Mouse (Mus musculus) neural tube, embryonic 15.5 days (tissue): ENCODE data around the gene Prdx2. TPM values are rescaled to one million over a fixed set of nuclear protein-coding genes. Genes with fewer than 3 reads are reported as not detected.
A peak's percentile ranks its signal among the peaks of the same experiment; 100 is the strongest.

Experiments used
- ATAC-seq: fragments of 200-750 bp; cut with Nextera tagmentation; 2 replicates; pipeline ENCODE4 v1.8.0; 2017; ENCODE audit warnings: mild to moderate bottlenecking, moderate TSS enrichment, moderate library complexity; ENCODE audit not compliant: low FRiP score
- H3K27ac ChIP-seq: fragments of 300-500 bp; sonication (generic); replicated peaks from 2 replicates; pipeline ENCODE4 v1.5.1; 2015; ENCODE audit warnings: mild to moderate bottlenecking, inconsistent platforms
- H3K27me3 ChIP-seq: fragments of 300-500 bp; sonication (generic); replicated peaks from 2 replicates; pipeline ENCODE4 v1.6.1; 2015; ENCODE audit warnings: inconsistent platforms
- H3K36me3 ChIP-seq: fragments of 300-500 bp; sonication (generic); 2 replicates; pipeline ENCODE4 v1.6.1; 2015; ENCODE audit warnings: inconsistent platforms
- H3K4me1 ChIP-seq: fragments of 300-500 bp; sonication (generic); 2 replicates; pipeline ENCODE4 v1.6.1; 2015; ENCODE audit warnings: inconsistent platforms
- H3K4me2 ChIP-seq: fragments of 300-500 bp; sonication (generic); 2 replicates; pipeline ENCODE4 v1.6.1; 2015; ENCODE audit warnings: inconsistent platforms, mild to moderate bottlenecking, moderate library complexity
- H3K4me3 ChIP-seq: fragments of 300-500 bp; sonication (generic); replicated peaks from 2 replicates; pipeline ENCODE4 v1.5.1; 2015; ENCODE audit warnings: mild to moderate bottlenecking, inconsistent platforms
- H3K9ac ChIP-seq: fragments of 300-500 bp; sonication (generic); replicated peaks from 2 replicates; pipeline ENCODE4 v1.6.1; 2015; ENCODE audit warnings: mild to moderate bottlenecking, inconsistent platforms
- H3K9me3 ChIP-seq: fragments of 300-500 bp; sonication (generic); replicated peaks from 2 replicates; pipeline ENCODE4 v1.6.1; 2016; ENCODE audit warnings: inconsistent platforms
- WGBS: fragments of 180-500 bp; shearing (Covaris S2); methylation state at CpG from one replicate; pipeline ENCODE4 v1.1.7; 2015; ENCODE audit warnings: mixed read lengths; 5-methylcytosine and 5-hydroxymethylcytosine counted together
- polyA plus RNA-seq: library from polyadenylated mRNA; unstranded; fragments of >200 nt; fragmentation: Nextera tagmentation; extraction: Ambion mirVana; gene quantifications from 2 replicates; pipeline ENCODE4 v1.2.1, GENCODE M21; 2015

Gene Prdx2
- polyA plus RNA-seq, 1 experiment from 2014 or later = 1,070 TPM

DNA sequence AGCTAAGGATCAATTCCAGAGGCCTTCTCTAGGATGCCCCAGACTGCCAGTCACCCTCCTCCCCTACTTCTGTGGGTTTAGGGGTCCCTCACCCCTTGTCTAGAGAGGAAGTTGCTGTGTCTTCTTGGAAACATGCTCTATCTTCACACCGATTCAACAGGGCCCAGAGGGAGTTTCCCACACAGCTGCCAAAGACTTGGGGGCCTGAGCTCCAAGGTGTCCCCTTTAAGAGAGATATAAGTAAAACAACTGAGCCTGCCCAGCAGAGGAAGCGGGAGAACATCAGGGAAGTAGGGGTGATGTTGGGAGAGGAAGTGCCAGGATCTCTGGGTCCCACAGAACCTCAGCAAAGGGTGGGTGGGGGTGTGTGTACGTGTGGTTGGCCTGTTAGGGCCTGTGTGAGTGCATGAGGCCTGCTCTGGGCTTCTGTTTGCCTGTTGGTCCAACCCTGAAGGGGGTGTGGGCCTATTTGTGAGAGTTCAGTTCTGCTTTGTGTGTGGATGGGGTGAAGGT, 13.2 kb downstream of the Prdx2 start:
- Histone ChIP-seq H3K4me1 (peaks cover 64% of the 10 kb centered on the region), H3K4me2 (no peak overlapping the region), H3K9ac (no peak overlapping the region), H3K36me3 (no peaks in the 10 kb centered on the region), H3K27ac (no peak overlapping the region), H3K9me3 (no peaks in the 10 kb centered on the region), H3K4me3 (no peak overlapping the region), H3K27me3 (peaks cover 11% of the 10 kb centered on the region)
- no peak for ATAC-seq
- 72% methylated on average over 3 of the region's 3 CpGs for WGBS

DNA sequence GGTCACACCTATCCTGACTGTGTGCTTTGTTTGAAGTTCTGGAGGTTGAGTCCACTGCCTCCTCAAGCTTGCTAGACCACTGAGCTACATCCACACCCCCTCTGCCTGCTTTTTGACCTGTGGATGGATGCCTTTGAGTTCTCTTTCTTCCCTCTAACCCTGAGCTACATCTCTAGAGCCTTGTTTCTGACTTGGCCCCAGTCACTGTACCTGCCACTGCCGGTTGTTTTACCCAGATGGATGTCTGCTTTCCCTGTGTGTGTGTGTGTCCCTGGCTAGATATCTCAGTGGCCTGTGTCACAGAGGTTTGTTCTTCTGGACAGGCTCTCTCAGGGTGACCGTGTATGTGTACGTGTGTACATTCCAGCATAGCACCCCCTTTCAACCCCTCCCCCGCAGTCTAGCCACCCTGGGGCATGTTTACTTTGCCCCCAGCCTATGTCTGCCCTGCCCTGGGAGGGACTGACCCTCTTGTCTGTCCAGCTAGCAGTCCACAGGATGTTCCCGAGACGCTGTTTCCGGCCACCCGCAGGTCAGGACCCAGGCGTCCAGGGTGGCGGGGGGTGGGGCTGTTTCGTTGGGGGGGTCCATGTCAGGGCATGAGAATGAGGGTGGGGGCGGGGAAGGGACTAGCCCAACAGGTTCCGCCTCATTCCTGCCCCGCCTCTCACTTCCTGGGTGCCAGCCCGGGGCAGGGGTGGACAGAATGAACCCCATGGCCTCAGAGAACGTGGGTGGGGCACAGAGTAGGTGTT, 15.1 kb downstream of the Prdx2 start:
- Histone ChIP-seq H3K4me1 (peaks cover 50% of the 10 kb centered on the region), H3K4me2 (peak overlapping the region; percentile 100), H3K36me3 (no peaks in the 10 kb centered on the region), H3K9ac (peak overlapping the region; percentile 61), H3K4me3 (peak overlapping the region; percentile 54), H3K27ac (peak overlapping the region; percentile 90), H3K9me3 (no peaks in the 10 kb centered on the region), H3K27me3 (peaks cover 22% of the 10 kb centered on the region)
- WGBS = 16% methylated on average over 16 of the region's 16 CpGs
- no peak for ATAC-seq

DNA sequence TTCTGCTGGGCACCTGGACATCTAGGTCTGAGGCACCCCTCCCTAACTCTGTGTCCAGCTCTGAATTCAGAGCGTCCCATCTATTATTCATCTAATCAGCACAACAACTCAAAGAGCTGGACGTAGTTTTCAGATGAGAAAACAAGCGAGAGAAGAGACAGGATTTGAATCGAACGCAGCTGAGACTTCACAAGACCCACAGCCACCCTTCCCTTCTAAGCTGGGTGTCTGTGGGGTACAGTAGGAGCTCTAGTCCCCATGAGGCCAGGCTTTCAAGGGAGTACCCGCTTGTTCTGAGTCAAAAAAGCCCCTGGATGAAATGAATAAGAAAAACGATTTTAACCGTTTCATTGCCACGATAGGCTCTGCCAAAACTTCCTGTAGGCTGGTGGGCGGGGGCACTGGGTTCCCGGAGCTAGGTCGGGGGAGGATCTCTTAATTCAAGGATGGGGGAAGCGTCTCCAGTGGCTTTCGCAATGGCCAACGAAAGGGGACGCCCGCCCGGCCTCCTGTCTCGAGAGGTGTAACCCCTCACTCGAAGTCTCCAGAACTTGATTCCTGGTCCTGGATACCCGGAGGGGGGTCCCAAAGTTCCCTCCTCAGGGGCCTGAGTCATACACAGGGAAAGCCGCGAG, 15.8 kb downstream of the Prdx2 start:
- Histone ChIP-seq H3K27ac (peak overlapping the region; percentile 90), H3K36me3 (no peaks in the 10 kb centered on the region), H3K9ac (peak overlapping the region; percentile 61), H3K4me3 (peak overlapping the region; percentile 54), H3K27me3 (peaks cover 22% of the 10 kb centered on the region), H3K4me2 (peak overlapping the region; percentile 100), H3K4me1 (peaks cover 49% of the 10 kb centered on the region), H3K9me3 (no peaks in the 10 kb centered on the region)
- ATAC-seq = no peak; the same call in 1 of the 2 replicates
- WGBS = 1% methylated on average over 23 of the region's 23 CpGs

DNA sequence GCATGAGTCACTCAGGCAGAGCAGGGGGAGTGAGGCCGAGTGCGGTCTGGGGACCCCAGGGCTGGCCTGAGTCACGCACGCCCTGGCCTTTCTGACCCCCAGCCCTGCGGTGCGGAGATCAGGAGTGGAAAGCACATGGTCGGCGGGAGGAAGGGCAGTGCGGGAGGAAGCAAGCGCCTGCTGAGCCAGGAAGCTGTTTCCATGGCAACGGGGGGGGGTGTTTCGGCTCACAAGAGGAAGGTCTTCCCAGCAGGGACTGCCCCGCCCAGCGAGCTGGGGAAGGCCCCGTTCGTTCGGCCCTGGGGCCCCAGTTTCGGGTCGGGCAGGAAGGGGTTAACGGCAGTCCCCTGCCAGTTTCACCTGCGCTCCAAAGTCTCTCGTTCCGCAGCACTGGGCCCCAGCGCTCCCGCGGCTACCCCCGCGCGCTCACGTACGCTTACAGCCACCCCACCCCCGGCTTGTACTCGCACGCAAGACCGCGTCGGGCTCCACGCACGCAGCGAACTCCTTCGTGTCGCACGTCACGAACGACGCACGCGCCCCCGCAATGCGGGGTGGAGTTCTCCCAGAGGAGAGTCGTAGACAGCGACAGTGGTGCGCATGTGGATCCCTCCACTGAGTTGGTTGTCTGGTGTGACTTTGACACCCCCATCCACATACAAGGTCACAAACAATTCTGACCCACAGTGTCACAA, 16.4 kb downstream of the Prdx2 start:
- Histone ChIP-seq H3K36me3 (no peaks in the 10 kb centered on the region), H3K27me3 (peaks cover 22% of the 10 kb centered on the region), H3K9ac (peak overlapping the region; percentile 61), H3K4me2 (peak overlapping the region; percentile 100), H3K4me3 (peak overlapping the region; percentile 54), H3K4me1 (peaks cover 47% of the 10 kb centered on the region), H3K9me3 (no peaks in the 10 kb centered on the region), H3K27ac (peak overlapping the region; percentile 90)
- peak; percentile 57 for ATAC-seq
- under 1% methylated on average over 52 of the region's 53 CpGs for WGBS

DNA sequence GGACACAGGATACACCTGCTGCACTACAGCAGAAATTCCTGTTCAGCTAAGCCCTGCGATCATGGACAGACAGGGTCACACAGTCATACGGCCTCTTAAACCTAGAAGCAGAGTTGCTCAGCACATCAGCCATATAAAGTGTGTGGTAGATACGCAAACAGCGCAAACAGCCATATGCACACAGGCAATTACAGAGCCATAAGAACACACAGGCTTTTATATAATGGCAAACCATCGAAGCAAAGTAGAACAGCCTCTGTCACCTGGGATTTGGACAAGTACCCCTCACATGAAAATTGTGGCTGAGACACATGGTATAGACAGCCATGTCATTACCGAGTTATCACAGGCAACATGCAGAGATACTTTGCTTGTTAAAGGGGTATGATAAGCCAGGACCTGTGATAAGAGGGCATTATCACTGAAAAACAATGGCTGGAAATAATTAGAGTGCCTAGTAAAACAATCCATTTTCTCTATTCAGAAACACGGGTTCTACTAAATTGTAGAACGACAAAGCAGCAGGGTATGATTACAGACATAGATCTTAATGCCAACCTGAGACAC, 17.1 kb downstream of the Prdx2 start:
- Histone ChIP-seq H3K4me3 (peak overlapping the region; percentile 54), H3K4me2 (peak overlapping the region; percentile 100), H3K27me3 (peaks cover 22% of the 10 kb centered on the region; the same call in 1 of the 2 replicates), H3K9ac (peak overlapping the region; percentile 61), H3K4me1 (peaks cover 49% of the 10 kb centered on the region), H3K9me3 (no peaks in the 10 kb centered on the region), H3K27ac (peak overlapping the region; percentile 90), H3K36me3 (no peaks in the 10 kb centered on the region)
- 26% methylated on average over 8 of the region's 8 CpGs for WGBS
- peak; percentile 4; the same call in 1 of the 2 replicates for ATAC-seq

DNA sequence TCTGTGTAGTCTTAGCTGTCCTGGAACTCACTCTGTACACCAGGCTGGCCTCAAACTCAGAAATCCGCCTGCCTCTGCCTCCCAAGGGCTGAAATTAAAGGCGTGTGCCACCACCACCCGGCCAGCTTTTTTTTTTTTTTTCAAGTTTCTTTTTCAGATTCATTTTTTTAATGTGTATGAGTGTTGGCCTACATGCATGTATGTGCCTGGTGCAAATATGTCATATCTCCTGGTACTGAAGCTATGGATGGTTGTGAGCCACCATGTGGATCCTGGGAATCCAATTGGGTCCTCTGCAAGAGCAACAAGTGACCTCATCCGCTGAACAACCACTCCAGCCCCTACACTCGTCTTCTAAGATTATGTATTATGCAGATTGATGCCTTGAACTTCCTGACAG, 18.0 kb downstream of the Prdx2 start:
- ATAC-seq = no peak
- H3K4me3 ChIP-seq = no peak overlapping the region
- no peak overlapping the region for H3K27ac ChIP-seq
- H3K27me3 ChIP-seq = peaks cover 22% of the 10 kb centered on the region; the same call in 1 of the 2 replicates
- H3K4me1 ChIP-seq = peaks cover 49% of the 10 kb centered on the region
- WGBS = 85% methylated on average over 5 of the region's 5 CpGs
- H3K4me2 ChIP-seq = no peak overlapping the region
- H3K36me3 ChIP-seq = no peaks in the 10 kb centered on the region
- H3K9ac ChIP-seq = no peak overlapping the region
- H3K9me3 ChIP-seq = no peaks in the 10 kb centered on the region

DNA sequence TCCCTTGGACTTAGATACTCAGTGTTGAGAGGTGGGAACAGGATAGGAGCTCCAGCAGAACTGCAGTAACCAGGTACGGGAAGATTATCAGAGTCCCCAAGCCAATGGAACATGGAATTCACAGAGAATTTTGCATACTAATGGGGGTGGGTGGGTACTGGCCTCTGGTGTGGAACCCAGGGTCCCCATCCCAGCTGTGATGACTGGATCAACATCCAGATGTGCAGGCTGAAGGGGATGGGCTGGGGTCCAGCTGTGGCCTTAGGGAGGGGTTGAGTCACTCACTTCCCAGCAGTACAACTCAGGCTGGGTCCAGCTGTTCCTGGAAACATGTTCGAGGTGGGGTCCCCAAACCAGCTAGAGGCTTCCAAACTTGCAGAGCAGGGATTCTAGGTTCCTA, 18.5 kb downstream of the Prdx2 start:
- Histone ChIP-seq H3K9me3 (no peaks in the 10 kb centered on the region), H3K27ac (no peak overlapping the region), H3K36me3 (no peaks in the 10 kb centered on the region), H3K27me3 (peaks cover 22% of the 10 kb centered on the region; the same call in 1 of the 2 replicates), H3K4me1 (peaks cover 49% of the 10 kb centered on the region), H3K4me2 (no peak overlapping the region), H3K4me3 (no peak overlapping the region), H3K9ac (no peak overlapping the region)
- no peak for ATAC-seq
- WGBS = 63% methylated on average over 2 of the region's 2 CpGs

DNA sequence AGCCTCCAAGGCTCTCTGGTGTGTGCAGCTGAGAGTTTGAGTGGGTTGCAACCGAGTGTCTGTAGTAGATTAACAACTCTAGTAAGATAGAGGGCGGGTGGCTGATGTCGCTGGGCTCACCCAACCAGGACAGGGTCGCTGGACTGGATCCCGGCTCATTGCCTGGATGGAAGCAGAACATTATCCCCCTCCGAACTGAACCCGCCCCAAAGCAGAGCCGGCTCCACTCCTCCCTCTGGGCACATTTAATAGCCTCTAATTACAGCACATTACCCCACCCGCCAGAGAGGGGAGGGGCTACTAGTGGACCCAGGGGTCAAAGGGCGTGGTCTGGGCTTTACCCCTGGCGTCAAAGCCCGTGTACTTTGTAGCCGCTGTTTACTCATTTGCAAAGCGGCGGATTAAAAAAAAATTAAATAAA, 19.9 kb downstream of the Prdx2 start:
- H3K9me3 ChIP-seq = no peaks in the 10 kb centered on the region
- H3K4me3 ChIP-seq = peak overlapping the region; percentile 72; the same call in 1 of the 2 replicates

DNA sequence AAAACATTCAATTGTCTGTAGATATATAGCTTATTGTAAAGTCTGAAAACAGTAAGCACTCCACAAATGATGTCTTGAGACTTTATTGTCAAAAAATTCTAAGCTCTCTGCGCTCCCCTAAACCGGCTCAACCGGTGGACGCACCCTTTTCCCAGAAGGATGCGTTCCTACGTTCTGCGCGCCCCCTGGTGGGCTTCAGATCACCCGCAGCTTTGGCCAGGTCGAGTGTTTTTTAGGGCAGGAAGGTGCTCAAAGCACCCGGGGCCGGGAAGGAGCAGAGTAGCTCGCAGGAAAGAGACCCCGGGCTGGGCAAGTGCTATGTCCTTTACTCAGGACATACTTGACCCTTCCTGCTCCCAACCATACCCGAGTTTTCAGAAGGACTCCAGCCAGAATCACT, 20.4 kb downstream of the Prdx2 start:
- ATAC-seq = peak; percentile 48
- H3K4me2 ChIP-seq = peak overlapping the region; percentile 93
- H3K36me3 ChIP-seq = peaks cover 4% of the 10 kb centered on the region; the same call in 1 of the 2 replicates
- peaks cover 20% of the 10 kb centered on the region for H3K27me3 ChIP-seq
- peaks cover 41% of the 10 kb centered on the region for H3K4me1 ChIP-seq
- peak overlapping the region; percentile 59 for H3K9ac ChIP-seq
- under 1% methylated on average over 15 of the region's 15 CpGs for WGBS
- H3K4me3 ChIP-seq = peak overlapping the region; percentile 72
- H3K27ac ChIP-seq = peak overlapping the region; percentile 89
- no peaks in the 10 kb centered on the region for H3K9me3 ChIP-seq

More for the DNA sequence above, 19.9 kb downstream of the Prdx2 start:
- Histone ChIP-seq H3K27me3 (peaks cover 17% of the 10 kb centered on the region; the same call in 1 of the 2 replicates), H3K4me2 (peak overlapping the region; percentile 93), H3K36me3 (no peaks in the 10 kb centered on the region), H3K9ac (no peak overlapping the region), H3K4me1 (peaks cover 46% of the 10 kb centered on the region), H3K27ac (0 out of 2 replicates have a peak overlapping the region, but pooled peaks have one; percentile 6)
- no peak for ATAC-seq
- 8% methylated on average over 15 of the region's 15 CpGs for WGBS

DNA sequence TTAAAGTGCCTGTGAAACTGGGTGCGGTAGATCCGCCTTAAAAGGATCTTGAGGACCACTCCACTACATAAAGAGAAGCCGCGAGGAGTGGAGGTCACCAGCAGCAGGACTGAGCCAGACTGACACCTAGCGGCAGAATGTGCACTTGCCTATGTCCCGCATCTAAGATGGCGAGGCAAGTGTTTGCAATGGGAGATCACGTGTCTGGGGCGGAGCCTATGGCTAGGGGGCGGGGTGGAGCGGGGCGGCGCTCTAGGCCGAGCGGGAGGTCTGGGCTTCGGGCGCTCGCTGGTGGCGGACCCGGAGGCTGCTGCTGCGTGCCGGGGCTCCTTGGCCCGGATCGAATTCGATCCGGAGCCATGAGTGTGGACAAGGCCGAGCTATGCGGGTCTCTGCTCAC, 21.0 kb downstream of the Prdx2 start, which contains the start of gene Hook2:
Gene Hook2, plus strand, starts transcription at position 255 of the 400 bp plus-strand sequence.
- Histone ChIP-seq H3K4me1 (peaks cover 36% of the 10 kb centered on the region), H3K36me3 (peaks cover 9% of the 10 kb centered on the region), H3K9ac (peak within 1 kb of the TSS; percentile 80), H3K27me3 (peaks cover 24% of the 10 kb centered on the region), H3K27ac (peak within 1 kb of the TSS; percentile 89), H3K9me3 (no peaks in the 10 kb centered on the region), H3K4me3 (peak within 1 kb of the TSS; percentile 72), H3K4me2 (peak within 1 kb of the TSS; percentile 93)
- under 1% methylated on average over 28 of the region's 28 CpGs for WGBS
- ATAC-seq = peak; percentile 86

DNA sequence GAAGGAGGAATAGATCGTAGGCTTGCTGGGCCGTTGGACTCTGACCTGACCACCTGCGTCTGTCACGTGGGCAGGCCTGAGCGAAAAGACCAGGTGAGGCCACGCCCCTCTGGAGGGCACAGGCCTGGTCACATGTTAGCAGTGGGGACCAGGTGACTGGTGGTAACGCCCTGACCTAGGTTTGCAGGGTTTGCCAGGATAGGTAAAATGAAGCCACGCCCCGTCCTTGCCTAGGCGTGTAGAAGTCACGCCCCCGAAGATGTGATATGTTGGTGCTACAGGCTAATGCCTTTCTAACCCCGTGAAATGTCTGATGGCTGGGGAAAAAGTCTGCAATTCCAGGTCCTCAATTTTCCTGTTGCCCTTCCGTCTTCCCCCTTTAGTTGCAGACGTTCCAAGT, 21.4 kb downstream of the Prdx2 start:
- Histone ChIP-seq H3K27me3 (peaks cover 24% of the 10 kb centered on the region), H3K9ac (peak overlapping the region; percentile 80), H3K27ac (peak overlapping the region; percentile 89)

More for the DNA sequence above, 21.4 kb downstream of the Prdx2 start:
- peak; percentile 63 for ATAC-seq
- H3K36me3 ChIP-seq = peaks cover 9% of the 10 kb centered on the region
- peak overlapping the region; percentile 93 for H3K4me2 ChIP-seq
- H3K4me3 ChIP-seq = peak overlapping the region; percentile 72
- H3K9me3 ChIP-seq = no peaks in the 10 kb centered on the region
- H3K4me1 ChIP-seq = peaks cover 35% of the 10 kb centered on the region
- under 1% methylated on average over 15 of the region's 15 CpGs for WGBS
